14 mouse cellular contexts compared by ENCODE assay signal in genomic region chr1:84437565-84437964, GRCm38 (mm10).
"Had no signal": no experiment of that assay in that cellular context is flagged by ENCODE, and none has a peak within 500 bp of the region (broad histone marks: within the 10 kb centered on the region; RNA-seq: fewer than 3 reads in every experiment).

No protein-coding gene starts in this region.

- H3K27me3 ChIP-seq: limb, embryonic 13.5 days; liver, embryonic 15.5 days; neural tube, embryonic 12.5 days had no signal

- H3K36me3 ChIP-seq: limb, embryonic 13.5 days; liver, embryonic 15.5 days; midbrain, embryonic 10.5 days; neural tube, embryonic 12.5 days had no signal

- H3K4me3 ChIP-seq: layer of hippocampus, adult 2 months; limb, embryonic 13.5 days; liver, embryonic 15.5 days; midbrain, embryonic 10.5 days; neural tube, embryonic 12.5 days had no signal

- DNase-seq: kidney, adult 18-20 months; kidney, postnatal 10 days; kidney, postnatal 4 days; left cerebral cortex, postnatal 4 days; lung, adult 2 months; midbrain, embryonic 14.5 days; right cerebral cortex, postnatal 4 days; thymus, postnatal 36 days had no signal

- H3K9me3 ChIP-seq: limb, embryonic 13.5 days; liver, embryonic 15.5 days; midbrain, embryonic 10.5 days; neural tube, embryonic 12.5 days had no signal

- H3K9ac ChIP-seq: limb, embryonic 13.5 days; liver, embryonic 15.5 days; neural tube, embryonic 12.5 days had no signal

- H3K4me2 ChIP-seq: limb, embryonic 13.5 days; liver, embryonic 15.5 days; neural tube, embryonic 12.5 days had no signal

- H3K4me1 ChIP-seq: limb, embryonic 13.5 days; liver, embryonic 15.5 days; midbrain, embryonic 10.5 days; neural tube, embryonic 12.5 days had no signal

- ATAC-seq: lung, postnatal 0 days had no signal

- H3K27ac ChIP-seq: layer of hippocampus, adult 2 months; limb, embryonic 13.5 days; liver, embryonic 15.5 days; midbrain, embryonic 10.5 days; neural tube, embryonic 12.5 days had no signal
